Mouse (Mus musculus): ENCODE data around the gene Scamp1. TPM values are rescaled to one million over a fixed set of nuclear protein-coding genes. Genes with fewer than 3 reads are reported as not detected.

Gene Scamp1
- polyA plus RNA-seq, 1 experiment from 2014 or later = 25.5 TPM

DNA sequence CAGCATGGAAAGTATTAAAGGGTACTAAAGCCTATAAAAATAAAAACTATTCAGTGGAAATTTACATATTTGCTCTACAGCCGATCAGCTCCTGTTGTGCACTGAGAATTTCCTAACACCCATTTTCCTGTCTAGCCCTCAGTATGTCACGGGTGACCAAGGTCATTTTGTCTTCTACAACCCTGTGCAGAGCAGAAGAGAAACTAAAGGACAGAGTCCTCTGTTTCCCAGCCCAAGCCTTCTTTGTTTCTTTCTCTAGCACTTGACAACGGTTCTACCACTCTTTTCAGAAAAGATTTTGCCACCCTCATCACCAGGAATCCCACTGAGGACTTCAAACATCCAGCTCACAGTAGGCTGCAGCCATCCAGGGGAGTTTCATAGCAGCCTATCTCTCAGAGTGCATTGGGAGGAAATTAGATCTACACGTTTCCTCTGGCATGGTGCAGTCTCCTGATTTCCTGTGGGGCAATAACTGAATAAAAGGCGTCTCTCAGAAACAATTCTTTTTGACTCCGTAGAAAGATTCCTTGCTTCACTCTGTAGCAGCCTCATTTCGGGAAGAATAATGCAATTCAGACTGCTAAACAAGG lies 15.4 kb upstream of the Scamp1 start:
- no peak for DNase-seq (ENCODE audit: low spot score)
- WGBS = 57% methylated on average over 7 of the region's 7 CpGs
- 0 out of 2 replicates have a peak, but pooled peaks cover 3% of the 10 kb centered on the region for H3K27me3 ChIP-seq (ENCODE audit: low read depth, poor library complexity, severe bottlenecking)

DNA sequence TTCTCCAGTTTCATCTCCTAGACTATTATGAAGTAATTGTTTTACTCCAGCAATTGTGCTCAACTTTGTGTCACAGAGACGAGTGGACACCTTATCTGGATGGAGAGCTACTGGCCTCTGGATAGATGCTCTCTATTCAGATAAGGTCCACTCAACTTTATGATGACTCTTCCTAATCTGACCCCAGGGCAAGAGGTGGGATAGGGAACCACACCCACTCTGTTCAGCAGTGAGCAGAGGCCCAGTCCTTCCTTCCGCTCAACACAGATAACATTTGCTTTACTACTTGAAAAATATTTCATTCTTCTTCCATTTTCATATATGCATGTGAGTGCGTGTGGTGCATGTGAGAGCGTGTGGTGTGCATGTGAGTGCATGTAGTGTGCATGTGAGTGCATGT lies 14.6 kb upstream of the Scamp1 start:
- WGBS = 92% methylated on average over 4 of the region's 4 CpGs

More for the DNA sequence above, 15.4 kb upstream of the Scamp1 start:
- Histone ChIP-seq H3K4me3 (no peak overlapping the region), H3K9me3 (replicated peaks) (no peaks in the 10 kb centered on the region), H3K27ac (replicated peaks) (no peak overlapping the region), H3K36me3 (no peaks in the 10 kb centered on the region), H3K4me1 (peaks cover 6% of the 10 kb centered on the region)

DNA sequence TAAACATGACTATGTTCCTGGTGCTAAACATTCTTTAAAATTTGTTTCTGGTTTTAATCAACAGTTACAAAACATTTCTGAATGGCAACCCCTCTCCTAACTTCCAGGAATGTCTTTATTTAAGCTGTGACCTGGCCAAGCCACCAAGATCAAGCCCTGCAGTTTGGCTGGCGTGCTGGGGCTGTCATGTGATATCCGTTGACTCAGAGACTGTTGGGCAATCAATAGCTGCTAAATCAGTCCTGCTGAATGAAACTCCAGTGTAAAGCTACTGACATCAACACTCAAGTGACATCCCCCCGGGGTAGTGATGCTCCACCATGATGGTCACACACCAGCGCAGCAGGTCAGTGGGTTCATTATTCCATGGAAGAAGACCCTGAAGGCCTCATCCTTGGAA lies 12.7 kb upstream of the Scamp1 start:
- no peak overlapping the region for H3K4me3 ChIP-seq
- H3K36me3 ChIP-seq = no peaks in the 10 kb centered on the region
- 86% methylated on average over 4 of the region's 4 CpGs for WGBS
- DNase-seq (ENCODE audit: low spot score) = no peak
- no peaks in the 10 kb centered on the region for H3K9me3 ChIP-seq (replicated peaks)
- H3K27me3 ChIP-seq (ENCODE audit: low read depth, poor library complexity, severe bottlenecking) = no peaks in the 10 kb centered on the region
- peaks cover 5% of the 10 kb centered on the region for H3K4me1 ChIP-seq
- no peak overlapping the region for H3K27ac ChIP-seq (replicated peaks)

More for the DNA sequence above, 14.6 kb upstream of the Scamp1 start:
- Histone ChIP-seq H3K36me3 (no peaks in the 10 kb centered on the region), H3K27ac (replicated peaks) (no peak overlapping the region), H3K4me1 (peaks cover 5% of the 10 kb centered on the region), H3K4me3 (no peak overlapping the region), H3K9me3 (replicated peaks) (no peaks in the 10 kb centered on the region), H3K27me3 (ENCODE audit: low read depth, poor library complexity, severe bottlenecking) (no peaks in the 10 kb centered on the region)
- DNase-seq (ENCODE audit: low spot score) = no peak

DNA sequence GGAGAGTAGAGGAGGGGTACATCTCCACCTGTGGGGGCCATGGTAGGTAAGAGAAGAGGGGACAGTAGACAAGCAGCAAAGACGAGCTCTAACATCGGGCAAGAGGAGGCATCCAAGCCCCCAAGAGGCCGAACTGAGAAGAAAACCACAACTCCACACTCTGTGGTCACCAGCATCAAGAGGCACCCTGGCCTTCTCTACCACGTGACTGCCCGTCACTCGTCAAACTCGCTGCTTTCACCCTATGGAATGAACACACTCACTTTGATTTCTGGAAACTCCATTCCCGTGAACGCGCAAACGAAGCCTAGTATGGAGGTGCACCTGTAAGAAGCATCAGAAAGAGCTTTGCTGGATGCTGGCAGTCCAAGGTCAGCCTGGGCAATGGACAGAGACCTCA lies 10.7 kb upstream of the Scamp1 start:
- no peak overlapping the region for H3K27ac ChIP-seq (replicated peaks)
- H3K27me3 ChIP-seq (ENCODE audit: low read depth, poor library complexity, severe bottlenecking) = no peaks in the 10 kb centered on the region
- no peaks in the 10 kb centered on the region for H3K36me3 ChIP-seq
- no peaks in the 10 kb centered on the region for H3K9me3 ChIP-seq (replicated peaks)
- 91% methylated on average over 11 of the region's 11 CpGs for WGBS
- peaks cover 5% of the 10 kb centered on the region for H3K4me1 ChIP-seq
- no peak overlapping the region for H3K4me3 ChIP-seq
- no peak for DNase-seq (ENCODE audit: low spot score)

DNA sequence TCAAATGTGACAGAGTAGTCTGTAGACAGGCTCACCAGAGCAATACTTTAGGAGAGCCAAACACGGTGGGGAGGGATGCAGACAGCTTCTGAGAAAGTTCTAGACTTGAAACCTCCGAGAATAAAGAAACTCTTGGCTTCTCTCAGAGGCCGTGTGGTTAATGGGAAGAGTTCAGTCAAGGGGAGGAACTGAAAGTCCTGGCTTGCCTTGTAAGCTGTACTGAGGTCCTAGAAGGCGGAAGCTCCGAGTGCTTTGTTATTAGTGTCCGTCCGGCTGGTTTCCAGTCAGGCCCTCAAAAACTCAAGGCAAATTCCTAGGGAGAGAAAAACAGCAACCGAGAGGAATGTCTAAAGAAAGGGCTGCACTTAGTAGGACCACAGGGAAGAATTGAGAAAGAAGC lies 10.3 kb upstream of the Scamp1 start:
- no peaks in the 10 kb centered on the region for H3K36me3 ChIP-seq
- H3K27me3 ChIP-seq (ENCODE audit: low read depth, poor library complexity, severe bottlenecking) = no peaks in the 10 kb centered on the region
- H3K9me3 ChIP-seq (replicated peaks) = no peaks in the 10 kb centered on the region
- H3K27ac ChIP-seq (replicated peaks) = no peak overlapping the region
- 87% methylated on average over 8 of the region's 8 CpGs for WGBS
- DNase-seq (ENCODE audit: low spot score) = no peak
- no peak overlapping the region for H3K4me3 ChIP-seq
- H3K4me1 ChIP-seq = 0 out of 2 replicates have a peak, but pooled peaks cover under 1% of the 10 kb centered on the region

DNA sequence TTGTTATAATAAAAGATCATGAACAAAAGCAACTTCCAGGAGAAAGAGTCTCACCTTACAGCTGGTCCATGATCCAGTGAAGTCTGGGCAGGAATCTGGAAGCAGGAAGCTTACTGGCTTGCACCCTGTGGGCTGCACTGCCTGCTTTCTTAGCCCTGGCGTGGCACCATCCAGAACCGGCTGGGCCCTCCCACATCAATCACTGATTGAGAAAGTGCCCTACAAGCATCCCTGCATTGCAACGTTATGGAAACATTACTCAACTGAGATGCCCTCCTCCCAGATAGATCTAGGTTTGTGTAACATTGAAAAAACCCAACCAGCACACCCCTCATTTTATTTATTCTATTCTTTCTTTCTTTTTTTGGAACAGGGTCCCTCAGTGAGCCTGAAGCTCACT lies 9.2 kb upstream of the Scamp1 start:
- H3K9me3 ChIP-seq (replicated peaks) = no peaks in the 10 kb centered on the region

GRCm38 (mm10) chr13:94293911-94294310 lies 8.3 kb upstream of the Scamp1 start:
- 83% methylated on average over 10 of the region's 10 CpGs for WGBS
- H3K4me3 ChIP-seq = no peak overlapping the region
- no peaks in the 10 kb centered on the region for H3K36me3 ChIP-seq
- no peaks in the 10 kb centered on the region for H3K9me3 ChIP-seq (replicated peaks)
- H3K4me1 ChIP-seq = no peaks in the 10 kb centered on the region
- no peak for DNase-seq (ENCODE audit: low spot score)
- no peak overlapping the region for H3K27ac ChIP-seq (replicated peaks)
- H3K27me3 ChIP-seq (ENCODE audit: low read depth, poor library complexity, severe bottlenecking) = no peaks in the 10 kb centered on the region

More for the DNA sequence above, 9.2 kb upstream of the Scamp1 start:
- Histone ChIP-seq H3K36me3 (no peaks in the 10 kb centered on the region), H3K27ac (replicated peaks) (no peak overlapping the region), H3K4me3 (no peak overlapping the region), H3K4me1 (no peaks in the 10 kb centered on the region), H3K27me3 (ENCODE audit: low read depth, poor library complexity, severe bottlenecking) (no peaks in the 10 kb centered on the region)
- 77% methylated on average over 3 of the region's 3 CpGs for WGBS
- DNase-seq (ENCODE audit: low spot score) = no peak

GRCm38 (mm10) chr13:94286195-94286594 lies 538 bp upstream of the Scamp1 start:
- peaks cover 21% of the 10 kb centered on the region for H3K4me1 ChIP-seq
- no peak overlapping the region for H3K27ac ChIP-seq (replicated peaks)
- peak overlapping the region; percentile 97 for H3K4me3 ChIP-seq
- 55% methylated on average over 5 of the region's 5 CpGs for WGBS
- no peak for DNase-seq (ENCODE audit: low spot score)
- H3K9me3 ChIP-seq (replicated peaks) = no peaks in the 10 kb centered on the region
- H3K36me3 ChIP-seq = no peaks in the 10 kb centered on the region
- peaks cover 23% of the 10 kb centered on the region; the same call in 1 of the 2 replicates for H3K27me3 ChIP-seq (ENCODE audit: low read depth, poor library complexity, severe bottlenecking)

DNA sequence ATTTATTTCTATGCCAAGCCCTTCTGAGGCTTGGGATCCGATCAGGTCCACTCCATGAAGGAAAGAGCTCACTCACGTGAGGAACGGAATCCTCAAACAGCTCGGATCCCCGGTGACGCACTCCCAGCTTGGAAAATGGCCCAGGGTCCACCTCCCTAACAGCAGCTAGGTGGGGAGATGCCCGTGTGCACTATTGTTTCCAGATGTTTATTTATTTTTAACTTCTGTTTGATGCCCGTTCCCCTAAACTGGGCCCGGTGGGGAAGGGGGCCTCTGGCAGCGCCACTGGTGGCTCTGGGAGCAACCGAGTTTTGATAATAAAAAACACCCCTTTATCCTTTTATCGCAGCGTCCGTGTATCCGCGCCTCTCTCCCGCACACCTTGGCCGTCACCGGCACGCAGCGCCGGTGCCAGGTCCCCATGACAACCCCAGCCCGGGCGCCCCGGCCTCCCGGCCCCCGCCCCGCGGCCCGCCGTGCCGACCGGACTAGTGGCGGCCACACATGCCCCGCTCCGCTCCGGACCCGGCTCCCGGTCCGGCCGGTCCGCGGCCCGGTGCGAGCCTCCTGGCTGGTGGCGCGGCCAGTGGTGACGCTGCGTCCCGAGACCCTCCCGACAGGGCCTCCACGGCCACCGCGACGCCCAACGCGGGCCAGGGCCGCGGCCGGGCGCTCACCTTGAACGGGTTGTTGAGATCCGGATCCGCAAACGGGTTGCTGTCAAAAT lies 951 bp downstream of the Scamp1 start:
- H3K27ac ChIP-seq (replicated peaks) = peak overlapping the region; percentile 88
- peak overlapping the region; percentile 97 for H3K4me3 ChIP-seq
- H3K4me1 ChIP-seq = peaks cover 21% of the 10 kb centered on the region
- WGBS = under 1% methylated on average over 65 of the region's 65 CpGs
- no peaks in the 10 kb centered on the region for H3K9me3 ChIP-seq (replicated peaks)
- DNase-seq (ENCODE audit: low spot score) = no peak
- H3K36me3 ChIP-seq = no peaks in the 10 kb centered on the region
- H3K27me3 ChIP-seq (ENCODE audit: low read depth, poor library complexity, severe bottlenecking) = peaks cover 23% of the 10 kb centered on the region; the same call in 1 of the 2 replicates

GRCm38 (mm10) chr13:94279420-94279819 lies 6.2 kb downstream of the Scamp1 start:
- Histone ChIP-seq H3K4me1 (peaks cover 8% of the 10 kb centered on the region), H3K27me3 (ENCODE audit: low read depth, poor library complexity, severe bottlenecking) (peaks cover 8% of the 10 kb centered on the region; the same call in 1 of the 2 replicates), H3K9me3 (replicated peaks) (no peaks in the 10 kb centered on the region), H3K4me3 (no peak overlapping the region), H3K36me3 (no peaks in the 10 kb centered on the region), H3K27ac (replicated peaks) (no peak overlapping the region)
- WGBS = 69% methylated on average over 5 of the region's 5 CpGs
- no peak for DNase-seq (ENCODE audit: low spot score)

DNA sequence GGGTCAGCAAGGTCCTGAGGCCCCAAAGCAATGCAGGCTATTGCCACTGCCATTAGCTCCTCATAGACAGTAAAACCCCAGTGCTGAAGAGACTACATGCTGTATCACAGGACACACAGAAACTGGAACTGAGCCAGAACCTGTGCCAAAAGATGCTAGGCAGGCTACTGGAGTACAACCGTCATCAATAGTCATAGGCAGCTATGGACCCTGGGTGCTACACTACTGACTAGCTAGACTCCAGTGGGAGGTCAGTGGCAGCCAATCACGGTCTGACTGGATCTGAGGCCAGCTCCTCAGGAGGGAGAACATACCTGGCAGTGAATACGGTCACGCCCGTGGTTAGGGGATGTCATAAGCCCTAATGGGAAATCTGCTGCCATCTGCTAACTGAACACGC lies 14.4 kb downstream of the Scamp1 start:
- Histone ChIP-seq H3K27me3 (ENCODE audit: low read depth, poor library complexity, severe bottlenecking) (no peaks in the 10 kb centered on the region), H3K27ac (replicated peaks) (no peak overlapping the region), H3K9me3 (replicated peaks) (no peaks in the 10 kb centered on the region), H3K4me1 (0 out of 2 replicates have a peak, but pooled peaks cover 5% of the 10 kb centered on the region), H3K36me3 (no peaks in the 10 kb centered on the region), H3K4me3 (no peak overlapping the region)
- WGBS = 96% methylated on average over 6 of the region's 6 CpGs
- DNase-seq (ENCODE audit: low spot score) = no peak

DNA sequence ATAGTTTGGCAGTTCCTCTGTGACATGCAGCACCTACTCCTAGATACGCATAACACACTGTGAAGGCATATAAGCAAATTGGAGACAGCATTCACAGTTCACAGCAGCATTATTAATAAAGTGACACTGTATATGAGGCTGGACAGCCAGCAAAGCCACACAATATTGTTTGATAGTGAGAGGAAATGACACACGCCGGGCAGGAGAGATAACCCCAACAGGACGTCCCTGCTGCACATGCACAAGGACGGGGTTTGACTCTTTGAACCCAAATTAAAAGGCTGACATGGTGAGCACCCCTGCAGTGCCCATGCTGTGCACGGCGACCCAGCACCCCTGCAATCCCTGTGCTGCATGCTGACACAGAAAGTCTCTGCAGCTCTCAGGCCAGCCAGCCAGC lies 17.5 kb downstream of the Scamp1 start:
- Histone ChIP-seq H3K9me3 (replicated peaks) (no peaks in the 10 kb centered on the region), H3K36me3 (no peaks in the 10 kb centered on the region), H3K4me3 (no peak overlapping the region), H3K27ac (replicated peaks) (no peak overlapping the region), H3K4me1 (0 out of 2 replicates have a peak, but pooled peaks cover 5% of the 10 kb centered on the region), H3K27me3 (ENCODE audit: low read depth, poor library complexity, severe bottlenecking) (no peaks in the 10 kb centered on the region)
- 56% methylated on average over 7 of the region's 7 CpGs for WGBS
- DNase-seq (ENCODE audit: low spot score) = no peak

- H3K4me1 ChIP-seq = 0 out of 2 replicates have a peak, but pooled peaks cover 5% of the 10 kb centered on the region
- H3K9me3 ChIP-seq (replicated peaks) = no peaks in the 10 kb centered on the region
- no peaks in the 10 kb centered on the region for H3K36me3 ChIP-seq
- WGBS = 83% methylated on average over 4 of the region's 4 CpGs
- no peak overlapping the region for H3K27ac ChIP-seq (replicated peaks)
- DNase-seq (ENCODE audit: low spot score) = no peak
- no peak overlapping the region for H3K4me3 ChIP-seq
- H3K27me3 ChIP-seq (ENCODE audit: low read depth, poor library complexity, severe bottlenecking) = no peaks in the 10 kb centered on the region
These were observed 18.5 kb downstream of the Scamp1 start for GRCm38 (mm10) chr13:94267190-94267589.
